Mouse (Mus musculus): ENCODE results near the gene Chmp2a. TPM values are rescaled to one million over a fixed set of nuclear protein-coding genes. Genes with fewer than 3 reads are reported as not detected.

The Chmp2a gene
- polyA plus RNA-seq, 1 experiment from 2014 or later = 188 TPM

DNA sequence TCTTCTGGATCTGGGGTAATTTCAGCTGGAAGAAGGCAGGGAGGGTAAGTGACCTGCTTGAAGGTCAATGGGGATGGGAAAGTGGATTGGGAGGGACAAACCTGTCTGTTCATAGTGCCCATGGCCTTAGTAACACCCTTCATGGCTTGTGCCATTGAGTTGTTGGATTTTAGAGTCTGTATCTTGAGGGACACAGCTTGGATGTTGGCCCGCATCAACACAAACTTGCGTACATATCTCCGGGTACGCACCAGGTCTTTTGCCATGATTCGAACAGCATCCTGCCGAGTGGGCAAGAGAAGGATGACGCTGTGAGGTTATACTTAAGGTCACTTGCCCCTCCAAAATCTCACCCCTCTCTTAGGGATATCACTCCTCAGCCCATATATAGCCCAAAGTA, 2.1 kb downstream of the Chmp2a start:
- no peaks in the 10 kb centered on the region for H3K27me3 ChIP-seq (replicated peaks)
- H3K36me3 ChIP-seq (replicated peaks) = peaks cover 65% of the 10 kb centered on the region
- no peaks in the 10 kb centered on the region for H3K9me3 ChIP-seq
- H3K4me3 ChIP-seq = no peak overlapping the region
- peaks cover 42% of the 10 kb centered on the region for H3K4me1 ChIP-seq
- no peak overlapping the region for H3K4me2 ChIP-seq
- H3K27ac ChIP-seq = no peak overlapping the region
- 87% methylated on average over 7 of the region's 7 CpGs for WGBS
- ATAC-seq (replicated peaks) = no peak
- H3K9ac ChIP-seq = no peak overlapping the region

DNA sequence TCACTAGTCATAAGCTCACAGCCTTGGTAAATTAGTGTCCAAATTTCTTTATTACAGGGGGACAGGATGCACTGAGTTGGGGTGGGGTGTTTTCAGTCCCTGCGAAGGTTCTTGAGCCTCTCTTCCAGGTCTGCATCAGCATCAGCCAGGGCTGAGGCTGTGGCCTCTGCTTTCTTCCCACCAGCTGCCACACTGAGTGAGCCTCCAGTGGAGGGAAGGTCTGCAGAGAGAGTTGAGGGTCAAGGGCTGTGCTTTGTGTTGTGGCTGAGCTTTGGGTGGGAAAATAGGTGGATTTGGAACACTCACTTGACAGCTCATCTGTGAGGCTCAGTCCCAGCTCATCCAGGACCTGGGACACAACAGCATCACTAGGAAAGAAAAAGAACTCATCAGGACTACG, 2.6 kb downstream of the Chmp2a start:
- 83% methylated on average over 2 of the region's 2 CpGs for WGBS
- Histone ChIP-seq H3K27me3 (replicated peaks) (no peaks in the 10 kb centered on the region), H3K9me3 (no peaks in the 10 kb centered on the region), H3K4me3 (no peak overlapping the region), H3K4me2 (no peak overlapping the region), H3K4me1 (peaks cover 42% of the 10 kb centered on the region), H3K36me3 (replicated peaks) (peaks cover 68% of the 10 kb centered on the region), H3K27ac (peak overlapping the region; percentile 34; the same call in 1 of the 2 replicates), H3K9ac (no peak overlapping the region)
- ATAC-seq (replicated peaks) = no peak

DNA sequence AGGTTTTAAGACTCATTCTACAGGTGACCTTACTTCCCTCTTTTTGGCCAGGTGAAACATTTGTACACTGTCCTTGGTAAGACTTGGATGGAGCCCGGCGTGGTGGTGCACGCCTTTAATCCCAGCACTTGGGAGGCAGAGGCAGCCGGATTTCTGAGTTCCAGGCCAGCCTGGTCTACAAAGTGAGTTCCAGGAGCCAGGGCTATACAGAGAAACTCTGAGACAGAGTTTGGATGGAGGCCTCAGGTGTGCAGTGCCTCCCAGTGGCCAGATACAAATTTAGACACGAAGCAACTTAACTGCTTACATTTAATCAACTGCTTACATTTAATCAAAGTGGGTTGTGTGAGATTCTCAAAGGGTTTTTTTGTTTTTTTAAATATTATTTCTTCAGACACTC, 3.5 kb downstream of the Chmp2a start:
- Histone ChIP-seq H3K36me3 (replicated peaks) (peaks cover 67% of the 10 kb centered on the region), H3K4me1 (peaks cover 42% of the 10 kb centered on the region), H3K9ac (no peak overlapping the region), H3K4me2 (no peak overlapping the region), H3K4me3 (no peak overlapping the region), H3K9me3 (no peaks in the 10 kb centered on the region), H3K27ac (no peak overlapping the region), H3K27me3 (replicated peaks) (no peaks in the 10 kb centered on the region)
- 68% methylated on average over 5 of the region's 5 CpGs for WGBS
- no peak for ATAC-seq (replicated peaks)

DNA sequence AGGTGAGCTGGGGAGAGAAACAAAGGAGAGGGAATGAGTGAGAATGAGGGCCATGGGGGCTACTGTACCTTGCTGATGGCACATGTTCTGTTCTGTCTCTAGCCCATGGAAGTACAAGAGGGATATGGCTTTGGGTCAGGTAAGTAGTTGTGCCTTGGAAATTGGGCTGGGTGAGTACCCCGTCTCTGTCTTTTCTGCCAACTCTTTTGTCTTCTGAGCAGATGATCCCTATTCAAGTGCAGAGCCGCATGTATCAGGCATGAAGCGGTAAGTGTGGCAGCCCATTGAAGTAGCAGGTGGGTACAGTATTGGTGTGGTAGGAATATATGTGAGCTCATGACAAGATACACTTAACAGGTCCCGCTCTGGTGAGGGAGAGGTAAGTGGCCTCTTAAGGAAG, 5.6 kb downstream of the Chmp2a start:
- Histone ChIP-seq H3K36me3 (replicated peaks) (peaks cover 60% of the 10 kb centered on the region), H3K27me3 (replicated peaks) (no peaks in the 10 kb centered on the region), H3K27ac (no peak overlapping the region), H3K9me3 (no peaks in the 10 kb centered on the region), H3K4me2 (no peak overlapping the region), H3K9ac (no peak overlapping the region), H3K4me3 (no peak overlapping the region), H3K4me1 (peaks cover 34% of the 10 kb centered on the region)
- ATAC-seq (replicated peaks) = no peak
- WGBS = 88% methylated on average over 4 of the region's 4 CpGs

DNA sequence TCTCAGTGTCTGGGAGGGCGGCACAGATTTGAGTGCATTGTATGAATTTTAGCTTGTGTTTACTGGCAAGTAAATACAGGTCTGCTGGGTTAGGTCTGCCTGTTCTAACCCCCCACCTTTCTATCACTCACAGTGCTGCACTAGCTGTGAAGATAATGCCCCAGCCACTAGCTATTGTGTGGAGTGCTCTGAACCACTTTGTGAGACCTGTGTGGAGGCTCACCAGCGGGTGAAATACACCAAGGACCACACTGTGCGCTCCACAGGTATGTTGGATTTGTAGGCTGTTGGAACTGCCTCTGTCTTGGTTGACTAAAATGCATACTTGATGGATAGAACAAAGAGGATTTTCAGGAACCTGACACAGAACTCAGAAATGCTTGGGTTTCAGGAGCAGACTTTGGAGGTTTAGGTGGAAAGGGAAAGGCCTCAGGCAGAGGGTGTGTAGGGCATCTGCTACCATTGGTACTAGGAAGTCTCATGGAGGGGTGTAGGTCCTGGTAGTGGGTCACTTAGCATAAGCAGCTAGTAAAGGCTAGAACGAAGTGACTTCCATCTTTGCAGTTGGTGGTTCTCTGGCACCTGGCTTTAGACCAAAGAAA, 9.0 kb downstream of the Chmp2a start:
- 24% methylated on average over 4 of the region's 4 CpGs for WGBS
- peaks cover 33% of the 10 kb centered on the region for H3K4me1 ChIP-seq
- no peak for ATAC-seq (replicated peaks)
- peaks cover 37% of the 10 kb centered on the region for H3K36me3 ChIP-seq (replicated peaks)
- peak overlapping the region; percentile 86 for H3K4me3 ChIP-seq
- H3K4me2 ChIP-seq = peak overlapping the region; percentile 97
- H3K27me3 ChIP-seq (replicated peaks) = no peaks in the 10 kb centered on the region
- H3K9me3 ChIP-seq = no peaks in the 10 kb centered on the region
- H3K9ac ChIP-seq = peak overlapping the region; percentile 85
- peak overlapping the region; percentile 99; the same call in 1 of the 2 replicates for H3K27ac ChIP-seq

DNA sequence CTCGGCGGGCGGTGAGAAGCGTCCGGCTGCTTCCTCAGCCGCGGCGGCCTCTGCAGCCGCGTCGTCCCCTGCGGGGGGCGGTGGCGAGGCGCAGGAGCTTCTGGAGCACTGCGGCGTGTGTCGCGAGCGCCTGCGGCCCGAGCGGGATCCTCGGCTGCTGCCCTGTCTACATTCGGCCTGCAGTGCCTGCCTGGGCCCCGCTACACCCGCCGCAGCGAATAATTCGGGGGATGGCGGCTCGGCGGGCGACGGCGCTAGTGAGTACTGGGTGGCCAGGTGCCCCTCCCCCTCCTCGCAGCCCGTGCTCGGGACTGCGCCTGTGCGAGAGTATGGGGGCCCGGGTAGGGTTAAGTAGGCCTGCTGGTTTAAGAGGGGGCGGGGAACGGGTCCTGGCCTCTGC, 9.8 kb downstream of the Chmp2a start:
- Histone ChIP-seq H3K9me3 (no peaks in the 10 kb centered on the region), H3K27ac (peak overlapping the region; percentile 99), H3K36me3 (replicated peaks) (peaks cover 28% of the 10 kb centered on the region), H3K4me1 (peaks cover 33% of the 10 kb centered on the region), H3K4me3 (peak overlapping the region; percentile 86), H3K27me3 (replicated peaks) (no peaks in the 10 kb centered on the region), H3K9ac (peak overlapping the region; percentile 85), H3K4me2 (peak overlapping the region; percentile 97)
- ATAC-seq (replicated peaks) = peak; percentile 70
- WGBS = 1% methylated on average over 31 of the region's 44 CpGs

DNA sequence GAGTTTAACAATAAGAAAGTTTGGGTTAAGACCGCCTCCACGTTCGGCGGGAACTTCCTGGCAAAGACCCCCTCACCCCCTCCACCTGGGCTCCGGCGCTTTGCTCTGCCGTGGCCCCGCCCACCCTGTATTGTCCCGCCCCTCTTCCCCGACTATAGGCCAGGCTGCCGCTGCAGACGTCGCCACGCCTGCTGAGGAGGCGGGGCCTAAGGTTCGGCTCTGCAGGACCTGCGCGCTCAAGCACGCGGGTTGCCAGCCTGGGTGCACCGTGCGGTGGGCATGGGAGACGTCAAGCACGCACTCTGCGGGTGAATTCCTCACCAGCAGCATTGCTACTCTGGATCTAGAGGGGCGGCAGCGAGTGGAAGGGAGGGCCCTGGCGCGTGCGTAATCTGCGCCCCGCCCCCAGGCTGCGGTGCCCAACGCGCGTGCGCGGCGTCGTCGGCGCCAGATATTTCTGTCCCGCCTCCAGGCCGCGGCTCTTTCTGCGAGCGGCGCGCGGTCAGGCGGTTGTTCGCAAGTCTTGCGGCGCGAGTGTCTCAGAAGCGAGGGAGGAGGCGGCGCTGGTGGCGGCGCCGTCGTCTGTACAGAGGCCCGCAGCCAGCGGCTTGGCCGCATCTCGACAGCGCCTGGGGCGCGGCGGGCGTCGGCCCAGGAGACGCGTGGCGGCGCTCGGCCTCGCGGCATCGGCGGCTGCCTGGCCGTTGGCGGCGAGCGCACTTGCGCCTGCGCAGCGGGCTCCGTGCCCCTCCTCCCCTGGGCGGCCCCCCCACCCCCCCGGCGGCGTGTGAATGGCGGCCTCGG, 10.5 kb downstream of the Chmp2a start:
- Histone ChIP-seq H3K9me3 (no peaks in the 10 kb centered on the region), H3K4me1 (peaks cover 33% of the 10 kb centered on the region), H3K9ac (peak overlapping the region; percentile 85), H3K4me3 (peak overlapping the region; percentile 86), H3K27me3 (replicated peaks) (no peaks in the 10 kb centered on the region), H3K27ac (peak overlapping the region; percentile 99), H3K4me2 (peak overlapping the region; percentile 97), H3K36me3 (replicated peaks) (peaks cover 22% of the 10 kb centered on the region)
- ATAC-seq (replicated peaks) = peak; percentile 92
- WGBS = under 1% methylated on average over 80 of the region's 95 CpGs

DNA sequence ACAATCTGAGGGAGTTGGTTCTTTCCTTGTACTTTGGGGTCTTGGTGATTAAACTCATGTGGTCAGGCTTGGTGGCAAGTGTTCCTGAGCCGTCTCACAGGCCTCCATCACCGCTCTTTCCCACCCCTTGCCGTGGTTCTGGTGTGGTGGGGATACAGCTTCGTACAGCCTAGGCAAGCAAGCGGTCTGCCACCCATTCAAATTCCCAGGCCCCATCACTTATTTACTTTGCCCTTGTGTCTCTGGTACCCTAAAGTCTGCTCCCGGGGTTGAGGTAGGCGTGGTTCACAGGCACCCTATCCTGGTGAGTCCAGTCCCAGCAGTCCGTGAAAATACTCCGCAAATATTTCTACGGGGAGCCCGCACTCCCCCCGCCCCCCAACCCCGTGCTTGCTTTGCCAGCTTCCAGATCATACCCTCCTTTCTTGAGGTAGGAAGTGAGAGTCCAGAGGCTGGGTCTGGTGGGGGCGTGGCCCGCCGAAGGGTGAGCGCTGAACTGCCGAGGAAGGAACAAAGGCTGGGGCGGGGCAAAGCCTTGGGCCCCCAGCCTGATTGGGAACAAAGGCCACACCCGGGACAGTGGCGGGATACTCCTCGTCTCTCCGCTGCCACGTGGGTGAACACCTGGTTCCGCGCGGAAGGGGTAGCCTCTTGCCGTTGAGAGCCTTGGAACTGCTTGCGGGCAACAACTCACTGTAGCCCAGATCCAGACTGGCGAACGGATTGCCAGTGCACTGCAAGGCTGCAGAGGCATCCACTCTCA, 11.7 kb downstream of the Chmp2a start:
- H3K36me3 ChIP-seq (replicated peaks) = peaks cover 10% of the 10 kb centered on the region
- H3K4me3 ChIP-seq = peak overlapping the region; percentile 86
- peak; percentile 35 for ATAC-seq (replicated peaks)
- peak overlapping the region; percentile 99 for H3K27ac ChIP-seq
- no peaks in the 10 kb centered on the region for H3K27me3 ChIP-seq (replicated peaks)
- 3% methylated on average over 31 of the region's 31 CpGs for WGBS
- peaks cover 33% of the 10 kb centered on the region for H3K4me1 ChIP-seq
- peak overlapping the region; percentile 53 for H3K9ac ChIP-seq
- no peaks in the 10 kb centered on the region for H3K9me3 ChIP-seq
- peak overlapping the region; percentile 97 for H3K4me2 ChIP-seq

DNA sequence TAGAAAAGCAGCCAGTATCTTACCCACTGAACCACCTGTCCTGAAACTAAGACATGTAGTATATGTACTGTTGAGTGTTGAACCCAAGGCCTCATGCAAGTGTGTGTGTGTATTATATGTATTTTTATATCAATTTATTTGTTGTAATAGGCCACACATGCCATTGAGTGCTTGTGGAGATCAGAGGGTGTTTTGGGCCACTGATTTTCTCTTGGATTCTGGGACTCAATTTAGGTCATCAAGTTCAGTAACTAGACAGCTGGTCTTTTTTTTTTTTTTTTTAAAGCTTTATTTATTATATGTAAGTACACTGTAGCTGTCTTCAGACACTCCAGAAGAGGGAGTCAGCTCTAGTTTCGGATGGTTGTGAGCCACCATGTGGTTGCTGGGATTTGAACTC, 19.4 kb downstream of the Chmp2a start:
- Histone ChIP-seq H3K9me3 (no peaks in the 10 kb centered on the region), H3K36me3 (replicated peaks) (no peaks in the 10 kb centered on the region), H3K4me3 (no peak overlapping the region), H3K27me3 (replicated peaks) (no peaks in the 10 kb centered on the region), H3K4me2 (no peak overlapping the region), H3K4me1 (peaks cover 6% of the 10 kb centered on the region), H3K9ac (no peak overlapping the region), H3K27ac (no peak overlapping the region)
- WGBS = 92% methylated on average over 1 of the region's 1 CpGs
- ATAC-seq (replicated peaks) = no peak

DNA sequence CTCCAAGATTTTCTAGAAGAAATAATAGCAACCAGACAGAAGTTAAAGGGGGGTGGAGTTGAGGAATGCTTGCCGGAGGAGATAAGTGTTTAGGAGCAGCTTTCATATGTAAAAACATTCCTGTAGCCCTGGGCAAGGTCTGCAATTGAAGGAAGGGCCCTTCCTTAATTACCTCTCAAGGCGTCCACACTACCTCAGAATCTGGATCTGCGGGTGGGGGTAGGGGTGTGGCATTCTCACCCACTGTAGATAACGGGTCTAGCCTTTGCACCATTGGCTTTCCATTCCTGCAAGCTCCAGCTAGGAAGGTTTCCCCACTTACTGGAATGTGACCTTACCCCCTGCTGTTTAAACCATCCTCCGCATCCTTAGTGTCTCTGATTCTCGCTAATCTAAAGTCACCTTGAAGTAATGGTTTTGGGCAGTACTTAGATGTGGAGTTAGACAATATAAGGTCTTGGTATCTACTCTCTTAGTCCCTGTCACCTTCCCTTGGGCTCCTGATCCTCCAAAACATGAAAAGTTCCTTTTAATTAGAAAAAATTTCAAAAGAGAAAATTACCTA, 20.2 kb downstream of the Chmp2a start:
- H3K4me3 ChIP-seq = no peak overlapping the region
- ATAC-seq (replicated peaks) = no peak

DNA sequence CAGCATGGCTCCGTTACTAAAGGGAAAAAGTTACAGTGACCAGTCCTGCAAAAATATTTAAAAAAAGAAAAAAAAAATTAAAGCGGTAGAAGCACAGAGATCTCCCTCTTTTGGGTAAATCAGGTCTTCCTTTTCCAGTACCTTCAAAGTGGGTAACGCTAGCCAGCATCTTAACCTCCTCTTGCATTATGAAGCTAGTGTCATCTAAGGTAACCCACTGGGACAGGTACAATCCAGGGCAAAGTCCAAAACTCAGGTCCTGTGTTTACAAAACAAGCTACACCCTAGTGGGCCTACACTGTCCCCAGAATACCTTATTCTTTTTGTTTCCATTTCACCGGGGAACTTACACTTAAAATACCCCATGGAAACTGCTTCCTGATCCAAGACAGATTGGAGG, 20.9 kb downstream of the Chmp2a start:
- peaks cover 11% of the 10 kb centered on the region for H3K4me1 ChIP-seq
- 68% methylated on average over 4 of the region's 4 CpGs for WGBS
- no peak for ATAC-seq (replicated peaks)
- H3K4me3 ChIP-seq = no peak overlapping the region
- H3K9ac ChIP-seq = no peak overlapping the region
- H3K27me3 ChIP-seq (replicated peaks) = no peaks in the 10 kb centered on the region
- no peaks in the 10 kb centered on the region for H3K9me3 ChIP-seq
- H3K4me2 ChIP-seq = no peak overlapping the region
- H3K27ac ChIP-seq = no peak overlapping the region
- H3K36me3 ChIP-seq (replicated peaks) = no peaks in the 10 kb centered on the region

More for the DNA sequence above, 20.2 kb downstream of the Chmp2a start:
- Histone ChIP-seq H3K27me3 (replicated peaks) (no peaks in the 10 kb centered on the region), H3K4me1 (peaks cover 8% of the 10 kb centered on the region), H3K9ac (no peak overlapping the region), H3K9me3 (no peaks in the 10 kb centered on the region), H3K4me2 (no peak overlapping the region), H3K27ac (no peak overlapping the region), H3K36me3 (replicated peaks) (no peaks in the 10 kb centered on the region)
- WGBS = 43% methylated on average over 6 of the region's 6 CpGs

Measured in midbrain, embryonic 15.5 days (tissue).